Mouse (Mus musculus) stomach, adult 2 months (tissue): ENCODE data around the gene Notum. TPM values are rescaled to one million over a fixed set of nuclear protein-coding genes. Genes with fewer than 3 reads are reported as not detected.

Experiments used
- polyA plus RNA-seq: library from polyadenylated mRNA; depleted of rRNA; stranded (reverse); fragments of >200 nt; gene quantifications from 2 replicates; pipeline ENCODE4 v1.2.3, GENCODE M21; 2012; rRNA removed

The Notum gene
- polyA plus RNA-seq: 1.1 and 1.4 TPM in 2 replicates

DNA sequence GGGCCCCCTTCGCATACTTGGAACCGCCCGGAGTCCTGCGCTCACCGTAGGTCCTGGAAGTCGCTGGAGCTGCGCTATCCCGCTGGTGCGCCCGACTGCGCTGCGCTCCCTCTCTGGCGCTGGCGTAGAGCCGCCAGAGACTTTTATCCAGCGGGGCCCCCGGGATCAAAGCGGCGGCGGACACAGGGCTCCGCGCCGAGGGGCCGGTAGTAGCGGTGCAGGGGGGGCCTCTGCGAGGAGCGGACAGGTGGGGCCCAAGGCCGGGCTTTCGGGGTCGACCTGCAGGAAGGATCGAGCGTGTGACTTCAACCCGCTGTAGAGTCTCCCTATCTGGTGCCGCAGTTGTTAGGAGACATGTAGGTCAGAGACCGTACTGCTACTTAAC, at the start of gene Notum:
Gene Notum, minus strand, starts transcription at position 100 of the 385 bp plus-strand sequence.

DNA sequence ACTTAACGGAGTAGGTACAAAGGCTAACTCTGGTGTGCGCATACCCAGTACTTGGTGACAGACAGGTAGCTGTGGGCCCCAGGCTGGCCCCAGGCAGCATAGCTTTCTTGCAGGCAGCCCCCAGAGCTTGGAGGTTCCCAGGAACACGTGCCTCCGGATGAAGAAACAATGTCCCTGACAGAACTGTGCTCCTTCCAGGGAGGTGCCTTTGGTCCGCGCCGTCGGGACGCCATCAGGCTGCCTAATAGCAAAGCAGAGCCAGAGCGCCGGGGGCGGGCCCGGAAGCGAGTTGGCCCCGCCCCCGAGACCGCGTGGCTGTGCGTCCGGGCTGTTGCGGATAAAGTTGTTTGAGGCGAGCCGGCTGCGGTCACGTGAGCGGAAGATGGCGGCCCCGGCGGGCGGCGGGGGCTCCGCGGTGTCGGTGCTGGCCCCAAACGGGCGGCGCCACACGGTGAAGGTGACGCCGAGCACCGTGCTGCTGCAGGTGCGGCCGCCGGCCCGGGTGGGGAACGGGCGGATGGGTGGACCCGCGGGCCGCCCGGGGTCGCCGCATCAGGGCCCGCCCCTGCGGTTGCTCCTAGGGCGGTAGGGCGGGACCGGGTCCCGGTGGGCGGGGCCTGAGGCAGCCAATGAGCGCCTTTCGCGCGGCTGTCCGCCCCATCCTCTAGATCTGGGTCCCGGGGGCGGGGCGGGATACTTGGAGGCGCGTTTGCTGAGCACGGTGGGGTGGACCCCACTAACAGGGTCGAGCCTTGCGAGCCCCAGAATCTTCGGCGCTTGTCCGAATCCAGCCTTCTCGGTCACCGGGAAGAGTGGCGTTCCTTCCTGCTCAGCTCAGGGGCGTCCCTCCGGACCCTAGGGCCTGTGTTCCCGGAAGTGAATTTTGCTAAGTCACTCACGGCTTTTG, 12.0 kb upstream of the Notum start, which contains the start of gene Aspscr1:
Gene Aspscr1, plus strand, starts transcription at position 287 of the 907 bp plus-strand sequence.

DNA sequence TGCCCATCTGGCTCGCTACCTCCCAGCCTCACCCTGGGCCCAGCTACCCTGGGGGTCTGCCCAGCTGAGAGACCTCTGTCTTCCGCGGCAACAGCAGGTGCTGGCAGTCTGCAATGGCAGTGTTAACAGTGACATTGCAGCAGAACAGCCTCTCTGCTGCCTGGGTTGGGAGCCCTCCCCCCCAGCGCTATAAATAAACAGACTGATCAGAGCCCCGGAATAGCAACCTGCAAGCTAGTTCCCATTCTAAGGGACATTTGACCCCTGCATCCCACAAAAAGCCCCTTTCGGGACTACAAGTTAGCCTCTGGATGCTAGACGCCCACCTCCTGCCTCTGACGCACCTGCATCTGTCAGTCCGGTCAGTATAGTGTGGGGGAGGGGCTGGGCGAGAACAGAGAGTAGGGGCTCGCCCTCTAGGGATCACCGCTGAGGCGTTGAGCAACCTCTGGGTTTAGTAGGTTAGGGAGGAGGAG, 12.9 kb downstream of the Notum start, which contains the start of gene Myadml2:
Gene Myadml2, minus strand, starts transcription at position 158 of the 476 bp plus-strand sequence.

DNA sequence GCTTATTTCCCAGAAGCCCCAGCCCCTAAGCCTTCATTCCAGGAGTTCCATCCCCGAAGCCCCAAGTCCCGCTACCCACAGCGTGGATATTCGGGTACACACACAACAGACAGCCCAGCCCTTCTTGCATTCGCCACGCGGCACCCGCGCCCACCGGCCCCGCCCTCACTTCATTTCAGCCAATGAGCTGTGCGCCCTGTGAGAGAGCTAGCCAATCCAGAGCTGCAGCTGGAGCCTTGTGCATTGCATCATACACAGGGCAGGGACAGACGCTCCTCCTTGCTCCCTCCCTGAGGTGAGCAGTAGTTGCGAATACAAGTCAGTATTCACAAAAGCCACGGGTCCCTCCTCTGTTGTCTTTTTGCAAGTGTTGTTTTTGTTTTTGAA, 17.4 kb downstream of the Notum start, which contains the start of gene Pycr1:
Gene Pycr1, minus strand, starts transcription at position 169 of the 387 bp plus-strand sequence.

DNA sequence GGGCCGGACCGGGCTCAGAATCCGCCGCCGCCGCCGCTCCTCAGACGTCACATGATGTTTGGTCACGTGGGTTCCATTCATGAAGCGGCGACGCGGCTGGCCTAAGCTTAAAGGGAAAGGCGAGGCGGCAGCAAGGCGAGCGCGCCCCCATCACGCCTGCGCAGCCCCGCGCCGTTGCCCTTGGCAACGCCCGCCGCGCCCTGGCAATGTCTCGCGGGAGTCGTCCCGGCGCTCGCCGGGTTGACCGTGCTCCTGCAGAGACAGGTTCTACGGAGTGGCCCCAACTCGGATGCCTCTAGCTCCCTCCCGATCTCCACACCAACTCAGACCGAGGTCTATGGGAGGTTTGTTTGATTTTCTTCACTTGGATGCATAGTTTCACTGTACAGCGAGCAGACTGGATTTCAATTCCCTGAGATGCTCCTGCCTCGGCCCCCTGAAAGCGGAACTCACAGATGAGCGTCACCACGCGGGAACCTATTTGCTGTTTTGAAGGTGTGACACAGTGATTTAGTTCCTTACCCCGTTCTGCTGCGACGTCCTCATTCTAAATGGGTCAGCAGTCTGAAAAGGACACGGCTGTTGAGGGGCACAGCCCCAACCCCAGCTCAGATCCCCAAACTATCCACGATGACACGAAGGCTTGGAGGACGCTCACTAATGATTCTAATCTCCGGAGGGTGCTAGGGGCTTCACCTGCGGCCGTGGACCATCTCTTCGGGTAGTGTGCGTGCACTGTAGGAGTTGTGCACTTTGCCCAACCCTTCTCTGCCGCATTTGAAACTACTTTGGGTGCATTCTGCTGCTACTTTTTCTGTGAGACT, 27.2 kb downstream of the Notum start, which contains the start of gene Mafg:
Gene Mafg, minus strand, starts transcription at position 81 of the 824 bp plus-strand sequence.

DNA sequence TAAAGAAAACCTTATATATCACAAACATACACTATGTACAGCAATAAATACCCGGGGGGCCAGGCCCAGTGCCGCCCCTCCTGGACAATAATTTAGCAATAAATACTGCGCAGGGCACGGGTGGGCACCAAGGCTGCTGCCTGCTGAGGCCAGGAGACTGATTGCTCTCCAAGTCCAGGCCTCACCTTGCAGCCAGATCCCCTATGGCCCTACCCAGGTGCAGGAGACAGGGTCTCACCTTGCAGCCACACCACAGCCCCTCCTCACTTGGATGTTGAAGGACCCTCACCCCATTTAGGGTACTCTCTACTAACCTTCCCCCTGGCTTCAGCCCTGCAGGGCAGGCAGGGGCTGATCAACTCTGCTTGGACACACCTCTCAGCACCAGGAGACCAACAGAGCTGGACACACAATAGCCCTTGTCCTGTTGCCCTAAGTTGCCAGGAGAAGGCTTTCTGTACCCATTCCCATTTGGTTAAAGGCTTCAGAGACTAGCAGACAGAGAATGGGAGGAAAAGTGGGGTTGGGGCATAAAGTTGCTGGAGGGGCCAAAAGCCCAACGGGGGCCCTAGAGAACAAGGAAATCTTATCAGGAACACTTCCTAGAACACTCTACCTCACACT, 35.7 kb downstream of the Notum start, which contains the start of gene Sirt7:
Gene Sirt7, minus strand, starts transcription at position 89 of the 624 bp plus-strand sequence.

DNA sequence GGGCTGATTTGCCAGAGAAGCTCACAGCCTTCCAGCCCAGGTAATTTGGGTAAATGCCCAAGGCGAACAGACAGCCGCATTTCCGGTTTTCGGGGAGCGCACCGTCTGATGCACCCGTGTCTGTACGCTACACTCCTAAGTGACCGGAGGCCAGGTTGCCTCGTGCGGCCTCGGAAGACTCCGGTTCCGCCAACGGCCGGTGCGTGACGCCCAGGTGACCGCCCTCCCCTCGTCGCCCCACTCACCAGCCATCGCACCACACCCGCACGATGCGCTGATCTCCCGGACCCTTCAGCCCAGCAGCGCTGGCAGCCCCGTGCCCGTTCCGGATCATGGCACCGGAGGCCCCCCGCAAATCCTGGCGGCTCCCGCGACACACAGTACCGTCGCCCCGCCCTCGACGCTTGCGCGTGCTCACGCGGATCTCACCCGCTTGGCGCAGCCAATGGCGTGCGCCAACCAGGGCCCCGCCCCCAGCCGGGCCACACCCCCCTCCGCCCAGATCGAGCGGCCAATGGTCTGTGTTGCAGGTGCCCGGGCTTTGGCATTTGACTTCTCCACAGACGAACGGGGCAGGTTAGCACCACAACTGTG, 43.4 kb downstream of the Notum start, which contains the start of gene Pcyt2:
Gene Pcyt2, minus strand, starts transcription at position 418 of the 594 bp plus-strand sequence.

DNA sequence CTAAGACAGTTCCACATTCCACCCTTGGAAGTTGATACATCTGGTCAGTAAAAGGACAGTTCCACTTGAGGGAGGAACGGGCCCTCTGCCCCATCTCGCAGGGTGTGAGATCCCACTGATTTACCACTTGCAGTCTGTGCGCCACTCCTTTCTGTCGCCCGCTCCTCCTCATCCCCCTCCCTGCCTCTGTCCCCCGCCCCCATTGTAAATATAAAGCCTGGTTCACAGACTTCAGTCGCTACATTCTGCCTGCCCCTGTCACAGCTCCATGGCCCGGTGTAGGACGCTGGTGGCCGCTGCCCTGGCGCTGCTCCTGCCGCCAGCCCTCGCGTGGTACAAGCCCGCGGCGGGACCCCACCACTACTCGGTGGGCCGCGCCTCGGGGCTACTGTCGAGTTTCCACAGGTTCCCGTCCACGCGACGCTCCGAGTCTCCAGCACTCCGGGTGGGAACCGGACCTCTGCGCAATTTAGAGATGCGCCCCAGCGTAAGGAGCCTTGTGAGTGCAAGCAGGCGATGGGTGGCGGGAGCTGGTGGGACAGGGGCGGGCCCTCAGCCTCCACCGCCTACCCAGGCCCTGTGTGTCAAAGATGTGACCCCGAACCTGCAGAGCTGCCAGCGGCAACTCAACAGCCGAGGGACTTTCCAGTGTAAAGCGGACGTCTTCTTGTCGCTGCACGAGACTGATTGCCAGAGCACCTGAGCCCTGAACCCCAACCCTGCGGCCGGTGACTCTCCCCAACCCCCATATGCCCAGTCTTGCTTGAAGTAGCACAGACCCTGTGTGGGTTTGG, 52.5 kb downstream of the Notum start, which contains the start of gene Npb:
Gene Npb, plus strand, starts transcription at position 237 of the 794 bp plus-strand sequence.

Other genes starting within 250 kb of the Notum start
- gene Nploc4, start 223.5 kb downstream of the Notum start, polyA plus RNA-seq: 28.8 and 32.2 TPM in 2 replicates
- not detected in 2 replicates for gene Tspan10, start 218.5 kb downstream of the Notum start, polyA plus RNA-seq
- gene Pde6g, start 207.7 kb downstream of the Notum start, polyA plus RNA-seq: 0.18 and 0.35 TPM in 2 replicates
- gene Oxld1, start 203.1 kb downstream of the Notum start, polyA plus RNA-seq: 15.7 and 34.1 TPM in 2 replicates
- gene Ccdc137, start 203.1 kb downstream of the Notum start, polyA plus RNA-seq: 3.0 and 4.9 TPM in 2 replicates
- 7.5 and 11.8 TPM in 2 replicates for gene Arl16, start 193.6 kb downstream of the Notum start, polyA plus RNA-seq
- 83.7 and 108 TPM in 2 replicates for gene Mrpl12, start 176.6 kb downstream of the Notum start, polyA plus RNA-seq
- 158 and 235 TPM in 2 replicates for gene Slc25a10, start 169.3 kb downstream of the Notum start, polyA plus RNA-seq
- 0.55 and 0.69 TPM in 2 replicates for gene Gcgr, start 130.5 kb downstream of the Notum start, polyA plus RNA-seq
- 40.9 and 56.7 TPM in 2 replicates for gene Mcrip1, start 111.4 kb downstream of the Notum start, polyA plus RNA-seq
- gene Ppp1r27, start 110.0 kb downstream of the Notum start, polyA plus RNA-seq: 1.6 and 1.8 TPM in 2 replicates
- gene P4hb, start 87.9 kb downstream of the Notum start, polyA plus RNA-seq: 153 and 166 TPM in 2 replicates
- gene Arhgdia, start 79.6 kb downstream of the Notum start, polyA plus RNA-seq: 426 and 509 TPM in 2 replicates
- 5.8 and 8.6 TPM in 2 replicates for gene Alyref, start 62.8 kb downstream of the Notum start, polyA plus RNA-seq
- 72.4 and 94.8 TPM in 2 replicates for gene Anapc11, start 62.8 kb downstream of the Notum start, polyA plus RNA-seq
- 58.0 and 94.3 TPM in 2 replicates for gene Npb, start 52.7 kb downstream of the Notum start, polyA plus RNA-seq
- gene Pcyt2, start 43.2 kb downstream of the Notum start, polyA plus RNA-seq: 138 and 161 TPM in 2 replicates
- gene Sirt7, start 35.9 kb downstream of the Notum start, polyA plus RNA-seq: 51.2 and 54.2 TPM in 2 replicates
- gene Mafg, start 27.6 kb downstream of the Notum start, polyA plus RNA-seq: 21.0 and 21.3 TPM in 2 replicates
- gene Pycr1, start 17.4 kb downstream of the Notum start, polyA plus RNA-seq: 29.3 and 57.1 TPM in 2 replicates
- gene Myadml2, start 13.0 kb downstream of the Notum start, polyA plus RNA-seq: 0.97 and 1.2 TPM in 2 replicates
- gene Aspscr1, start 11.8 kb upstream of the Notum start, polyA plus RNA-seq: 70.2 and 73.5 TPM in 2 replicates
- gene Cenpx, start 52.6 kb upstream of the Notum start, polyA plus RNA-seq: 41.1 and 48.0 TPM in 2 replicates
- 13.7 and 15.6 TPM in 2 replicates for gene Lrrc45, start 52.8 kb upstream of the Notum start, polyA plus RNA-seq
- gene Rac3, start 60.3 kb upstream of the Notum start, polyA plus RNA-seq: 7.0 and 10.6 TPM in 2 replicates
- gene Dcxr, start 66.1 kb upstream of the Notum start, polyA plus RNA-seq: 54.6 and 59.7 TPM in 2 replicates
- gene Cbr2, start 70.9 kb upstream of the Notum start, polyA plus RNA-seq: 69.9 and 82.3 TPM in 2 replicates
- gene Hmga1b, start 101.6 kb upstream of the Notum start, polyA plus RNA-seq: 0.87 and 18.1 TPM in 2 replicates
- gene Rfng, start 123.0 kb upstream of the Notum start, polyA plus RNA-seq: 36.8 and 56.8 TPM in 2 replicates
- gene Gps1, start 123.1 kb upstream of the Notum start, polyA plus RNA-seq: 65.1 and 81.6 TPM in 2 replicates
- gene Dus1l, start 135.2 kb upstream of the Notum start, polyA plus RNA-seq: 16.7 and 20.0 TPM in 2 replicates
- 320 and 400 TPM in 2 replicates for gene Fasn, start 163.4 kb upstream of the Notum start, polyA plus RNA-seq